Mouse (Mus musculus) heart, postnatal 10 days (tissue): Measurements from ENCODE around the gene Ltv1. TPM values are rescaled to one million over a fixed set of nuclear protein-coding genes. Genes with fewer than 3 reads are reported as not detected.
A peak's percentile ranks its signal among the peaks of the same experiment; 100 is the strongest.
"Not testable (repeated sequence)": the region's sequence is repeated elsewhere in the genome, so short reads cannot be mapped to it uniquely, and the experiment has no call there.

Experiments
- DNase-seq, 2 experiments: peaks; one replicate each; pipeline ENCODE4 v3.0.0; 2021
- intact Hi-C: fragments of 180-260 bp; cut with DNase I; formaldehyde crosslinking; loops from one replicate; pipeline ENCODE4 v1.15.1; 2025
- total RNA-seq, 2 experiments: library from RNA; stranded (reverse); gene quantifications; 2 replicates each; pipeline ENCODE4 v1.2.3; 2021

Ltv1 gene
- total RNA-seq, 2 experiments from 2014 or later: 24.9 to 28.2 TPM

- intact Hi-C loops: no loop called here
- DNase-seq: no peak
Observed at GRCm38 (mm10) chr10:13196872-13197507, 4.0 kb upstream of the Ltv1 start.

- not testable (repeated sequence) for DNase-seq
- intact Hi-C loops: loop anchor here (2.0 kb wide), 1 partner anchor 101 kb away; no protein-coding TSS in a partner anchor
Observed at GRCm38 (mm10) chr10:13193496-13193895, 528 bp upstream of the Ltv1 start.

- intact Hi-C loops: no loop called here
Observed at GRCm38 (mm10) chr10:13189881-13190280, 3.1 kb downstream of the Ltv1 start.

DNA sequence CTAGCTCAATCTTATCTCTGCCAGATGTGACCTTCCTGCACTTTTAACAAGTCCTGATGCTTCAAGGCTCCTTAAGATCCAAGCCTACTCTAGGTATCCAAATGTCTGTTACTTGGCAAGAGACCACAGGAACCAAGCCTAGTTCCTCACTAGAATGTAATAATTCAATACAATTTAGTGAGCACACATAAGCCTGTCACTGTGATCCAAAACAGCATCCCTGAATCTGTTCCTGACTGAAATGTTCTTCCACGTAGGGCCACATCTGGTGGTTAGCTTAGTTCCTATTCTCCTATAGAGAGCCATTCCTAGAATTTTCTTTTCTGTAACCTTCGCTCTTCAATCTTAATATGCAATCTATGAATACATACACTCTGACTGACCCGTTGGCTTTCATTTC lies 6.2 kb downstream of the Ltv1 start:
- DNase-seq: no peak
- intact Hi-C loops: no loop called here

More at GRCm38 (mm10) chr10:13189881-13190280, 3.1 kb downstream of the Ltv1 start:
- no peak for DNase-seq

DNA sequence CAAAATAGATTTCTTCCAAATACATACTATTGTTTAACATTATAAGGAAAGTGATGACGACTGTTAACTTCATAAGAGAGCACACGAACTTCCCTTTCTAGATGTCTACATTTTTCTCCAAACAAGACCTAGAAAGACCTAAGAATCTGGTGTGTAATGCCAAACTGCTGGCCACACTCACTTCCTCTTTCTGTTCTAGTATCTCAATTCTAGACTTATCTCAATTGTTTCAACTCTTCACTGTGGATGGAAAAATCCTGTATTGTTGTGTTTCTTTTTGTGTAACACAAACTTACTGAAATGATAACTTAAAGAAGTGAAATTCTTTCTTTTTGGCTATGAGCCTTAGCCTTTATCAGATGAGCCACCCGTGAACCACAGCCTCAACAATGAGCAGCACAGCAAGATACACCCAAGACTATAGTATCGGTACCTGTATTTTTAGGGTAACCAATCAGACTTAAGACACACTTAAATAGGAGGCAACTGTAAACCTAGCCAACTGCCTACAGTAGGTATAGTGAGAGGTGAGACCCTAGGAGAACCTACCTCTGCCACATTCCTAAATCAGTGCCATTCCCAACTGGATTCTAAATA lies 8.7 kb downstream of the Ltv1 start:
- intact Hi-C loops: no loop called here
- no peak for DNase-seq

DNA sequence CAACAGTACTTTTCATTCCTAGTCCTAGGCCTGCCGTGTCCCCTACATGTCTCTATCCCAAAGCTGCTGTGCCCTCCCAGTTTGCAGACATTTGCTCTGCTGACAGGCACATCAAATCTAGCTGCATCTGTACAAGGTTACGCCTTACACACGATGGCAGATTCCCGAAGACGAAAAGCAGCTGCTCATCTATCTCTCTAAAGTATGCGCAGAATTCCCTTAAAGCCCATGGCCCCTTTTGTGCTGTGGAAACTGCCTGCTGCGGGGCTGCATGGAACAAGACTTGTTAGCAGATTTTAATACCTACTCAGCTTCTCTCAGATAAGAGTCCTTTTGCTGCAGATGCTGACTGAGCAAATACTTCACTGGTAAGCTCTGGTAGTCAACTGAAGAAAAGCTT lies 12.8 kb downstream of the Ltv1 start:
- intact Hi-C loops: no loop called here
- DNase-seq: no peak

DNA sequence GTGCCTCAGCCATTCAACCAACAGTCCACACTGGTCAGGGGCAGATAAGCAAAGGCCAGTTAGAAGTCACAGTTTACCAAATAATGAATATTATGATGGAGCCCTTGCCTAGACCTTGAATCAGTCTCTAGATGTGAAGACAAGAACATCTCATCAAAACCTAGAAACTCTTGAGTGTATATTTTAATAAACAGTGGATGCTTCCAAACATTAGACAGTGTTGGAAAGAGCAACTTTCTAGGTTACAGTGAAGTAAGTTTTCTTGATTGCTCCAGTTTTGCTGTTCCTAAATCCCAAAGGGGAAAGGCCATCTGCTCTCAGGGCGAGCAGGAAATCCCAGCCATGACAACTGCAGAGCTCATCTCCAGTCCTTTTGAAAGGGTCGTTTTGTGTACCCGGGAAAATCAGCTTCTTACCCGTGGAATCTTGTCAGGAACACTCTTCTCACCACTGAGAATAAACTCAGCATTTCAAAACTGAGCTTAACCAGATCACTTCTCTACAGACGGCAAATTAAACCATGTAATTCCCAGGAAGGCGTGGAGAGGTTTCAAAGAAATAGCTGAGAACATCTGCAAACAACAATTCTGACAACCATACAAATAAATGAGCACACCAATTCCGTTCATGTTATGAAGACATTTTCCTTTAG lies 14.9 kb downstream of the Ltv1 start, which contains the start of gene Zc2hc1b:
TSS of gene Zc2hc1b (minus strand) at position 51 of the 652 bp plus-strand sequence.
- intact Hi-C loops: no loop called here
- DNase-seq: no peak

- intact Hi-C loops: no loop called here
- DNase-seq: no peak
Observed at GRCm38 (mm10) chr10:13175866-13176265, 17.1 kb downstream of the Ltv1 start.

DNA sequence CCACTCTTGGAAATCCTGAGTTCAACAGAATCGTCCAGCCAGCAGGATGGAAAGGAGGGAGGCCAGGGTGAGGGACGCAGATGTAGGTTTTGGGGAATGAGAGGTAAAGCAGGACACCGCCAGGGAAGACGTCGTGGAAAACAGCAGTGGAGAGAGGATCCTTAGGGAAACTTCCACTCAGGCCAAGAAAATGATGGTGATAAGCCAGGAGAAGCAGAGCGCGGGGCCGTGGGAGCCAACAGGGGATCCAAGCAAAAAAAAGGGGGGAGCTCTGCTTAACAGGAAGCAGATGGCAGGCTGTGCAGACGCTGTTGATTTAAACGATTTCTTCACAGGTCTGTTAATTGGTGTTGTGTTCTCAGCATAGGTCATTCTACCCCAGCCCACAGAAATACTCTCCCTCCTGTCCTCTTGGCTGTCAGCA lies 20.2 kb downstream of the Ltv1 start:
- DNase-seq: peak; percentile 23 to 28
- intact Hi-C loops: no loop called here

DNA sequence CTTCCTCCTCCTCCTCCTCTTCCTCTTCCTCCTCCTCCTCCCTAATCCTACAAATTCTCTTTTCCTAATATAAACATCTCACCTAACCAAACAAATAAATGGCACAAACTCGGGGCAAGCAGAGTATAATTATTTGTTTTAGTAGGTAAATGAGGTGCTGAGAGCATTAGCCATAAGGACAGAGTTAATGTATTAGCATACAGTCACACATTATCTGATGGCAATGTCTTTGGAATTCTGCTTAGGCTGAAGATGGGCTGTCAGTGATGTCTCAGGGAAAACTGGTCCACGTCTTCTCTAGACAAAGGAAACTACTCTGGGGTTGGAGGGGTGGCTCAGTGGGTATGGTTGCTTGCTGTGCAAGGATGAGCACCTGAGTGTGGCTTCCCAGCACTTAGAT lies 21.5 kb downstream of the Ltv1 start:
- intact Hi-C loops: no loop called here
- no peak for DNase-seq

GRCm38 (mm10) chr10:13170739-13171448 lies 22.1 kb downstream of the Ltv1 start:
- intact Hi-C loops: no loop called here
- peak; percentile 18 to 29 for DNase-seq

DNA sequence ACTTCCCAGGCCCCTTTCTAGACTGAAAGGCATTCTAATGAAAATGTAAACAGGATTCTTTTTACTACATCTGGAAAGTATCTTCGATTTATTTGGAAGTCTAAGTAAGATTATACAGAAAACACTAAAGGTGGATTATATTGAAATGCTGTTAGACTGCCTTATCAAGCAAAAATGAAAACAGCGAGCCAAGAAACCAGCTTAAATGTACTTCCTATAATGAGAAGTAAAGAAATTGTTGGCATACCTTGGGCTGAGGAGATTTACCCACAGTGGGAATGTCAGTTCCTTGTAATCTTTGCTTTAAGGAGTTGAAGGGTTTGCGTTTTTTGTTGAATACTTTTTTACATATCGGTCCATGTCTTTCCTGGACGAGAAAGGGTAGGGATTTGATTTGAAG lies 24.5 kb downstream of the Ltv1 start:
- DNase-seq: no peak
- intact Hi-C loops: no loop called here

- DNase-seq: no peak
- intact Hi-C loops: no loop called here
Observed at GRCm38 (mm10) chr10:13162031-13162430, 30.9 kb downstream of the Ltv1 start.

DNA sequence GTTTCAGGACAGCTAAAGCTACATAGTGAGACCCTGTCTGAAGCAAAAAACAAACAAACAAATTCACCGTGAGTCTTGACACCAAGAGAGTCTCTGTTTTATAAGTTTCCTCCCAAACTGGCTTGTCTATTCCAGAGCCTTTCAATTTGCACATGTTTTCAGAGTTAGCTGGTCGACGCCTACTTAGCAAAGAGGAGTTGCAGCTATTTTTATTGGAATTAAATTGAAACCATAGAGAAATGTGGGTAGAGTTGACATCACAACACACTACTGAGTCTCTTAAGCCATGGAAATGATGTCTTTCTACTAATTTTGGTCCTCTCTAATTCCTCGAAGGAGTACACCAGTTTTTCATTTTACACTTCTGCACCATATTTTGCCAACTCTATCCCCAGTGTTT lies 32.1 kb downstream of the Ltv1 start:
- intact Hi-C loops: no loop called here
- no peak for DNase-seq

GRCm38 (mm10) chr10:13155377-13155776 lies 37.6 kb downstream of the Ltv1 start:
- intact Hi-C loops: no loop called here
- no peak for DNase-seq

GRCm38 (mm10) chr10:13152811-13153364 lies 40.1 kb downstream of the Ltv1 start:
- intact Hi-C loops: no loop called here
- no peak for DNase-seq

GRCm38 (mm10) chr10:13151353-13151752 lies 41.6 kb downstream of the Ltv1 start:
- DNase-seq: peak; percentile 16 to 28
- intact Hi-C loops: no loop called here

DNA sequence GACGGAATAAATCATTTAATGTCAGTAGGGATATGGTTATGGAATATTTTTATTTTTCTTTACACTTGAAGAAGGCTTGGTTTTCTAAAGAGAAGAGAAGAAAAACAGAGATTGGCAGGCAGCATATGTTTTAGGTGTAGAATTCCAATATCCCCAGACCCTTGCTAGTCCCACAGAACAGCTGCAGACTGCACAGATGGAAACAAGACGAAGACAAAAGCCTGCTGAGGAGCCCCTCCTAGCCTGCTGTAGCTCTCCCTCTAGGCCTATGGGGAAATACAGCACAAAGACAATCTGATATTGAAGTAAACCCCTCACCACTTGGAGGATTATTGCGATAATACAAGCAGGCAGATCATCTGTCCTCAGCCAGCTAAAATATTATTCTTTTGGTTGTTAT lies 42.5 kb downstream of the Ltv1 start:
- intact Hi-C loops: no loop called here

GRCm38 (mm10) chr10:13140434-13140833 lies 52.5 kb downstream of the Ltv1 start:
- intact Hi-C loops: no loop called here
- no peak for DNase-seq

More for the DNA sequence above, 42.5 kb downstream of the Ltv1 start:
- no peak for DNase-seq

GRCm38 (mm10) chr10:13137906-13138305 lies 55.1 kb downstream of the Ltv1 start:
- intact Hi-C loops: no loop called here
- no peak for DNase-seq

DNA sequence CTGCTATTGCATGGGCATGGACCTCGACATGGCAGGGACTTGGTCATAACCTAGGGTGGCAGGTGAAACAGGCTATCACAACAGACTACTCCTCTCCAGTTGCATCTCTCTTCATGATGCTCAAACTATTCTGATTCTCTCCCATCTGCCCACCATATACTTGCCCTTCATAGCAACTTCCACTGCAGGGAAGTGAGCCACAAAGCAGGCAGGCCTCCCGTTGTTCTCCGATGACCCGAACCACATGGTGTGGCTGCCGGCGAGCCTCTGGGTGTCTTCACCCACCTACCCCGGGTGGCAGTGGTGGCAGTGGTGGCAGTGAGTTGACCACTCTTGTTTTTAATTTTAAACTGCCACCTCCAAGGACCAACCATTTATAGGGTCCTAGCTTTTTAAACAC lies 57.2 kb downstream of the Ltv1 start:
- DNase-seq: no peak
- intact Hi-C loops: no loop called here
